Mouse (Mus musculus): ENCODE measurements at regions not wholly inside any gene's neighbourhood (a gene's known extent, or its start where the extent isn't known, plus 50 kb on each side); places are given as distances from the start of the nearest gene placed in this dataset.

DNA sequence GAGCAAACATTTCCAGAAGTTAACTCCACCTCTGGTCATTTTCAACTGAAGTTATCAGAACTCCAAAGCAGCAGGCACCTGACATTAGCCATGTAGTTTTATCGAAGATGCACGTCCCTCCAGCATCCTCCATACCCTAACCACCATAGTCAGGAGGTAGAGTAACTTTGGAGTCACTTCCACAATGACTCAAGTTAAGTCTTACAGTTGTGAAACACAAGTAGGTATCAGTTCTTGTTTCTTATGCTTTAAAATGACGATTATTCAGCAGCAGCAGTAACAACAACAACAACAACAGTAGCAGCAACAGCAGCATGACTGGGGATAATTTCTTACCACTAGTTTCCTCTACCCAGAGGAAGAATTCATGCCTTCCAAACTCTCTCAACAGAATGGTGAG is 51.3 kb upstream of the Tank start:
- no peak for DNase-seq

DNA sequence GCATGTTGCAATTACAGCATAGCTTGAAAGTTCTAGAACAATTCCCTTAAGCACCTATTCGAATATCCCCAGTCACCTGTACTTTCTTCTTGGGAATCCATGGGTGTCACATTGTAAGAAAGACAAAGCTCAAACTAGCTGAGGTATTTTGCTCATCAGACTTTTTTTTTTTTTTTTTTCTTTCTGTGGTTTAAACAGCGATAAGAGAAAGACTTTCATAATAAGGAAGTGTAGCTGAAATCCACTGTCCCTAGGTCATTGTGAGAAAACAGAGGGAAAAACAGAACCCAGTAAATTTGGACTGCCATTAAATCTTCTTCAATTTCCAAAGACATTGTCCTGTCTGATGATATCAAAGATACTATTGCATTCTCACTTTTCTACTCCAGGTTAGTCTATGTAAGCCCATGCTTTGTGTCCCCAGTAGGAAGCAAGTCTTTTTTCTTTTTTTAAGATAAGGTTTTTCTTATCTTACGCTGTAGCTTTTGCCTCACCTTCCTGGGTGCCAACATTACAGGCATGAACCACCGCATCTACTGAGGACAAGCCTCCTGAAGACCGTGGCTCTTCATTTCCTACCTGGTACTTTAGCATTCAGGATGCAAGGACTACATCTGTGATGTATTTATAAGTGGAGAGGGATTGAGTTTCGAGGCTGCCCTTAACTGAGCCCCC is 54.2 kb upstream of the Tank start:
- no peak for DNase-seq

DNA sequence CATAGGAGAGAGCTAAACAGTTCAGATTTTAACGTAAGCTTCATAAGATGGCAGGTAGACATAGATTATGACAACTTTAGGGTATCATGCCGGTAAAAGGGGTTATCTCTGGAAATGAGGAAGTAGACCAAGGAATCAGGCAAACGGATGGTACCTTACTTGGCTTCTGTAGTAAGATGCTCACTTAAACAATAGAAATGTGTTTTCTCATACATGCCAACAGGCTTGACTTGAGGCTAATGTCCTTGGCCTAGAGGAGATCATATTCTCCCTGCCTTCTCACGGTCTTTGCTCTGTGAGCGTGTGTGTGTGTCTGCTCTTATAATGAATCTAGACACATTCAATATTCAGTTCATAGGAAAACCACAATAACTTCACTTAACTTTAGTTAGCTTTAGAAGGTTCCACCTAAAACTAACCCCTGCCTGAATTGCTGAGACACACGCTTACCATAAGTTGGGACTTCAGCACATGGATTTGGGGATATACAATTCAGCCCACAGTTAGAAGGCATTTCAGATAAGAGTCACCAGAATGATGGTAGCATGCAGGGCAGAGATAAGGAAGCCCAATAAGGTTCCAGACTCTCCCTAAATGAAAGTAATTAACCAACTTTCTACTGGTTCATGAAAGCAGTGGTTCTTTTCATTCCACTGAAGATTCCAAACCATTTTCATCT is 63.8 kb upstream of the Tank start:
- no peak for DNase-seq

DNA sequence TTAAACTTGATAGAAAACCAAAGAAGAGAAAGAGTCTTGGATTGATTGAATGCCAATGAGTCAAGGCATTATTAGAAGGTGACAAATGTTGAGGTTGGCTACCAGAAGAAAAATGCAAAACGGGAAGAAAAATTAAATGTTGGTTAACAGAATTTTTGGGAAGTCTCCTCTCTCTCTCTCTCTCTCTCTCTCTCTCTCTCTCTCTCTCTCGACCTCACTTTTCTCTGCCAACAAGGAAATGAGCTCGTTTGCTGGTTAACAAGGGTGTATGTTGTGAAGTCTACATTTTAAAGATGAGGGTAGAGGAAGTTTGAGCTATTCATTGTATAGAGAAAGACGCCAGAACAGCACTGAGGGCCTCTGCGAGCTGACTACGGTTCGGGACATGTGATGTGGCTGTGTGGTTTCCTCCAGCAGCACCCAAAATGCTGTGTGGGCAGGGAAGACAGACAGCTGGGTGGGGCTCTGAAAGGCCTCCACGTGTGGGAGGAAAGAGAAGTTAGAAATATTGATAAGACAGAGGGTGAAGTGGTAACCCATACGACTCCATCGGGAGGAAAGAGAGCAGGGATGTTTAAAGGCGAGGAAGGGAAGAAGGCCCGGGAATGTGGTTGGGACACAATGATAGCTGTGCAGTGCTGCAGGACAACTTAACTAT is 64.5 kb upstream of the Tank start:
- DNase-seq, result peak; percentile 82

DNA sequence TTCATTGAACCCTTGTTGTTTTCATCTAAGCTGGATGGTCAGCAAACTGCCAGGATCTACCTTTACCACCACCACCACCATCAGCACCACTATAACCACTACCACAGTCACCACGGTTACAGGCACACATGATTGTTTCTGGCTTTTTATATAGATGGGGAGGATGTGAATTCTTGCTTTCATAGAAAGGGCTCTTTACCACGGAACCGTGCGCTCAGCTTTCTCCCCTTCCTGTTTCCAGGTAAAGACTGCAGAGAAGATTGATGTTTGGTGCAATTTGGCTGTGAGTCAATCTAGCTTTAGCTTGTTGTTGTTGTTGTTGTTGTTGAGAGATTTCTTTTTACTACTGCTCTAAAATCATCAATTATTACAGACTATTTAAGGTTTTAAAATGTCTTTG is 74.8 kb upstream of the Tank start:
- no peak for DNase-seq

DNA sequence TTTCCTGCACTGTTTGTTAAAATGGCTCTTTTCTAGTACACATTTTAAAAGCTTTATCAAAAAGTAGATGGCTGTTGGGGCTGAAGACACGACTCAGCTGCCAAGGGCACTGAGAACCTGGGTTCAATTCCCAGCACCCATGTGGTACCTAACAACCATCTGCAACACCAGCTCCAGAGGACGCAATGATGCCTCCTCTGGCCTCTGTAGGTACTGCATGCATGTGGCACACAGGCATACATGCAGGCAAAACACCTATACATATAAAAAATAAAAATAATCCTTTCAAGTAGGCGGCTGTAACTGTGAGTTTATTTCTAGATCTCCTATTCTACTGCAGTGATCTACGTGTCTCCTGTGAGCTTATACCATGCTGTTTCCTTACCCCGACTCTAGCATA is 76.5 kb upstream of the Tank start:
- no peak for DNase-seq

DNA sequence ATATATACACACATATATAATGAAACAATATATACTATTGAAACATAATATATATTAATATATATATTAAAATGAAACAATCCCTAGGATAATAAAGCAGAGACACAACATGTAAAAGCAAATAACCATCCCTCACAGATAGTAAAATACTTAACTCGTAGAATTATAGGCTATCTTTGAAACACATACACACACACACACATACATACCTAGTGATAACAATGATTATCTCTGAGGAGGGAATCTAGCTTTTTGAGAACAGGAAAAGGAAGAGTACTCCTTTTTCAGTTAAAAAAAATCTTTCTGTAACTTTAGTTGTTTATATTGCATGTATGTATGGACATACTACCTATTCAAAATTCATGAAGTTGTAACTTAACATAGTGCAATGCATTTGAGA is 79.1 kb upstream of the Tank start:
- DNase-seq, result no peak

DNA sequence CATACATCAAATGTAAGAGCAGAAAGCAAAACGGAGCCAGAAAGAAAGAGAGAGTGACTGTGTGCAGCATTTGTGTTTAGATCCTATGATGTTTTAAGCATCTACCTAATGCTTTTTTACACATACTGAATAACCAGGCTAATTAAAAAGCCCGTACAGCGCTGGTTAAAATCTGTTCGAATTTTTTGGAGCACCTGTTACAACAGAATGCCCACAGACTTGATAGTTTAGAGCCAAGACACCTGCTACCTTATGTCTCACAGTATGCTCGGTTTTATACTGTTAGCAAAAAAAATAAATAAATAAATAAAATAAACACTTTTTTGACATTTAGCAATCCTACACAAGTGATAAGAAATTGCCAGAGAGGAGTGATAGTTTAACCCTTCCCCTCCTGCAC is 80.5 kb upstream of the Tank start:
- no peak for DNase-seq

DNA sequence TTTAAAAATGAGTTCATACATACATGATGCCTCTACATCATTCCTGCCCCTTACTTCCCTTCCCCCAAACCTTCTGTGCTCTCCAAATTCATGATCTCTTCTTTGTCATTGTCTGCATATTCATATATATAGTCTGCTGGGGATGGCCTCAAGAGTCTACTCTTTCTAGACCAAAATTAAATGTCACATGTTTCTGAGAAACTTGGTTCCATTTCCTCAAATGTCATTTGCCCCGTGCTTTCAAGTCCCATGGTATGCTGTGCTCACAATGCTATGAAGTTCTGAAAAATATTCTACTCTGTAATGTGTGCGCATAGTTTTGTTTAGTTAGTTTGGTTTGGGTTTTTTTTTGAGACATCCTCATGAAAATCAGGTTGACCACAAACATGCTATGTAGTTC is 81.4 kb upstream of the Tank start:
- no peak for DNase-seq

DNA sequence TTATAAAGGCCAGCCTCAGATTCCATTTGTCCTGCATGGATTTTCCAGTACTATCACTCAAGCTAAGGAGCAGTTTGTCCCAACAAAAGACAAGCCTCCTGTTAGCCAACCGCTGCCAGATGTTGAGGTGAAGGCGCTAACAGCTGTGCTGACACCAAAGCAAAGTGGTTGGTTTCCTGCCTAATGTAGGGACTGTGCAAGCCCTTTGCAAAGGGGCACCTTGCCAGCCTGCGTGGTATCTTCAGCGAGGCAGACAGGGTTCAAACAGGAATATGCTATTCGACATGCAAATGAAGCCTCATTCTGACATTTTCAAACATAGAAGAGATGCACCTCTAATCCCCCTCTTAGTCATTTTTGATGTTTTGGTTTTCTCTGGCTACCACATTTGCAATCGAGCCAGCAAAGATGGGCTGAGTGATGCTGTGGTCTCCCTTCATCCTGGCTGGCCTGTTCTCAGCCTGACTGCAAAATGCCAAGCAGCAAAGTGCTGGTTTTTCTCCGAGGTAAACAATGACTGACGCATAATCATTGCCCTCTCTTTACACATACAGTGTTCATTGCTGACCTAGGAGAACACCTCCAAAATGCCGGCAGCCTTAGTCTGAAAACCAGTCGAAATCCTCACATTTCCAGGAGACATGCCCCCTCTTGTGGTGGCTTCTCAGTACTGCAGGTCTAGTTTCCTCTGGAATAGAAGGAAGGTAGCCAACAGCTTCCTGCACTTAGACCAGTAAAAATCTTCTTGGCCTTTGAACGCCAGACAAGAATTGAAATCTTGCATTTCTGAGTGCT is 84.3 kb upstream of the Tank start:
- DNase-seq, result peak; percentile 86

DNA sequence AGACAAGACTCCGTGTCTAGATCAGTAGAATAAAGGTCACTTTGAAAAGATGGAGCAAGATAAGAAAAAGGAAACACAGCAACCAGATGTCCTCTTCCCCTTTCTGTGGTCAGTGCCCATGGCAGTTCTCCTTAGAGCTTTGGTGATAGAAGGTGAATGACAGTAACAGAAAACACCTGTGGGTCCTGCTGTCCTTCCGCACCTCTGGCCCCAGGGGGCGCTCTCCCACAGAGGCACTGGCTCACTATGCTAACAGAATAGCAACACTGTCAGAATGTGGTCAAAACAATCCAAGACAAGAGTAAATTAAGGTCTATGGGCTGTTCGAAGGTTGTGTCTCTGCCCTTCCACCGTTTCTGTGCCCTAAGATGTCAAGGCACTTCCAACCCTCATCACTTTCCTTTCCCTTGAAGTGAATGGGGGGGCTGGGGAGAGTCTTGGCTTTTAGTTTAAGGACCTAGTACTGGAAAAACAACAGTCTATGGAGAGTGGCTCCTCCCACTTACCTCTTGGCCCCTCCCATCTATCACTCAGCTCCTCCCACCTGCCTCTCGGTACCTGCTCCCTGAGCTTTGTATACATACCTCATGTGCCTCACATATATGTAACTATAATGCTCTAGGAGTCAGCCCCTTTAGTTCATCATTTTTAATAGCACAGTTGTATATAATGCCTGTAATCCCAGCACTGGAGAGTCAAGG is 86.2 kb upstream of the Tank start:
- peak; percentile 79 for DNase-seq

DNA sequence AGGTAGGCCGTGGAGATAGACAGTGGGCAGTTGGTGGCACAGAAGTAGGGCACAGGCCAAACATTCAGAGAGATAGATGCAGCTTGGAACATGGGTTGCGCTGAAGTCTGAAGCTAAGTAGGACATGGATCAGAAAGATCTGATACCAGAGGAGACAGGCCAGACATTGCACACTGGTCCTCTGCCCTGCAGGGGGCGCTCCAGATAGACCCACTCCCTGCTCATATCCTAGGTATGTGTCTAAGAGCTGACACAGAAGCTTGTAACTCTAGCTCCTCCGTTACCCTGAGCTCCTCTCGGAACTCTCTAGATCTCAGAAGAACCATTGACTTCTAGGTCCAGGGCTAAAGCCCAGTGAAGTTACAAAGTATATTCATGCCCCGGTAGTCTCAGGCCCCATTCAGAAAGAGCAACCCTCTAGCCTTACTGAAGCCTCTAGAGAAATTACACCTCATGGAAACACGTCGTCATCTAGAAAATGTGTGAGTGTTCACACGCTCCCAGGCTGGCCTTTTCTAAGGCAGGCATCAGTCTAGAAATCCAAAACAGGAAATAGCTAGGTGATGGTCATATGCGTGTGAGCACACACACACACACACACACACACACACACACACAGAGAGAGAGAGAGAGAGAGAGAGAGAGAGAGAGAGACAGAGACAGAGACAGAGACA is 87.8 kb upstream of the Tank start:
- DNase-seq, result peak; percentile 32

DNA sequence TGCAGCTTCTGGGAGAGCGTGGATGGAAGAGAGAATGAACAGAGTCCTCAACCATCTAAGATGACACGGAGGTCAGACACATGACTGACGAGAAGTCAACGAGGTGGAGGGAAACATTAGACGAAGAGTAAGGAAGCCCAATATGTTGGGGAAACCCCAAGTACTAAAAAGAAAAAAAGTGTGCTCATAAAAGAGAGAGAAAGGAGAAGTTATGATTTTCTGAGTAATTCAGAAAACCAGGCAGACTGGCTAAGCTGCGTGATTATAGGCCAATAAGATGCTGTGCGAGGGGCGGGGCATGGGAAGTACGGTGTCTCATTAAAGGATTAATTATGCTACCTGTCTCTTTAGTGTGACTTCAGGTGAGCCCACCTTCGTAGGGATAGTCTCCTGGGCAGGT is 88.6 kb upstream of the Tank start:
- no peak for DNase-seq

DNA sequence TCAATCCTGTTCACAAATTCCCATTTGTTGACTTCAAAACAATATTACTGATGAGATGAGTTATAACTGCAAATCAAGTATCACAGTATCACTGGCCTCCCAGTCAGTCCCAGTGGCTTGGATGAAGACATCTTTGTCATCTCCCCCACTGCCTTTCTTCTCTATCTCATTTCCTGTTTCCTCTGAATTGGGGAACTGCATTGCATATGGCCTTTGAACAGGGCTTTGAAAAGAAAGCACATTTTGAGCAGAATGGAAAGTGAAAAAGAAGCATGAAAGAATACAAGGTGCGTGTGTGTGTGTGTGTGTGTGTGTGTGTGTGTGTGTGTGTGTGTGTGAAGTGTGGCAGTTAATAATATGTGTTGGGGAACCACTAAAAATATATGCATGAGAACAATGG is 94.6 kb upstream of the Tank start:
- peak; percentile 18 for DNase-seq

DNA sequence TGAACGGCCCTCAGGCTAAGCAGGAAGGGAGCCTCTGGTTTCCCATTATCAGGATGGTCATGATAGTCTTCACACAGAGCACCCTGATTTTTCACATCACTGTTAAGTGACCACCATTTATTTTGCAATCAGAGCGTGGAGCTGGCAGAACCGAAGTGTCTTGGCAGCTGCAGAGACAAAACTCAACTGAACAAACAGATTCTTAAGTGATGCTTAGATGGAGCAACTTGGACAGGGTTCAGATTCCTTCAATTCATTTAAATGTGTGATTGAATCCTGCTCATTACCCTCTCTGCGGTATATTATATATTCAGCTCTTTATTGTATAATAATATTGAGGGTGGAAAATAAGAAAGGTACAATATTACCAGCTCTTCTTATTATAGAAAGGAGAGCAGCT is 101.7 kb upstream of the Tank start:
- DNase-seq, result no peak

DNA sequence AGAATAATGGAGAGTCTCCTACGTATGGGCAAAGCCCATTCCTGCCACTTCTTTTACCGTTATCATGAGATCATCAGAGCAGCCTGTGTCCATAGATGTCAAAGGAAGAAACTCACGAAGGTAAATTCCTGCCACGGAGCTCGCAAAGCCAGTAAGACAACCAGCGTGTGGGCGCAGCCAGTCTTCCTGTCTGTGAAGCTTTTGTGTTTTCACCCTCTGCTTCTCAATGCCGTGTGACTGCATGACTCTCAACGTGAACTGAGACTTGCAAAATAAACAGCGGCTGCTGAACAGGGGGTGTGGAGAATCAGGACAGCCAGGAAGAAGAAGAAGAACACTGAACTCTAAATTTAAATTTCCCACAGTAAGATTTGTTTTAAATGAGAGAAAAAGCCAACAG is 103.8 kb upstream of the Tank start:
- peak; percentile 24 for DNase-seq

DNA sequence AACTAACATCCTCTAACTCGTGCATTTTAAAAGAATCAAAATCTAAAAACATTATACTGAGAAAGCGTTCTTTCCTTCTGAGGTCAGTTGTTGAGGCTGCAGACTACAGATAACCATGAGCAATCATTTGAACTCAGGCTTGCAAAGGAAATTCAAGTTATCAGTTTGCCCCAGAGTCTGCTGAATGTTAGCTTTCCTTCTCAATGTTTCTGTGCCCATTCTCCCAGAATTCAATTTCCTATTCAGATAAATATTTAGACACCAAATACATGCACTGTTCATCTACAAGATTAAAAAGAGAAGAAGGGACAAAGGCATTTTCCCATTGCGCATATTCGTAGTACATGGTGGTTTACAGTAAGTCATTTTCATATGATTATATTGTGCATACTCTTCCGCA is 107.9 kb upstream of the Tank start:
- DNase-seq, result no peak

DNA sequence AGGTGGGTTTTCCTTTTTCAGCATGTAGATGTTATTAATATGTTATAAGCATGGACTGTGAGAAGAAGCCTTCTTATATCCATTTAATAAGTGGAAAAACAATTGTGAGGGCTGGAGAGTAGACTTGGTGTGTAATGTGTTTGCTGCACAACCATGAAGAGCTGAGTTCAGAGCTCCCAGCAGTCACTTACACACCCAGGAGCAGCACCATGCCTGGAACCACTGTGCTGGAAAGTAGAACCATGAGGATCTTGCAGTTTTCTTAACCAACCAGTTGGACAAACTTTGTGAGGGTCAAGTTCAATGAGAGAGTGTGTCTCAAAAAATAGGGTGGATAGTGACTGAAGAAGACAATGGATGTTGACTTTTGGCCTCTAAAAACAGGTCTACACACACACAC is 108.3 kb upstream of the Tank start:
- no peak for DNase-seq

DNA sequence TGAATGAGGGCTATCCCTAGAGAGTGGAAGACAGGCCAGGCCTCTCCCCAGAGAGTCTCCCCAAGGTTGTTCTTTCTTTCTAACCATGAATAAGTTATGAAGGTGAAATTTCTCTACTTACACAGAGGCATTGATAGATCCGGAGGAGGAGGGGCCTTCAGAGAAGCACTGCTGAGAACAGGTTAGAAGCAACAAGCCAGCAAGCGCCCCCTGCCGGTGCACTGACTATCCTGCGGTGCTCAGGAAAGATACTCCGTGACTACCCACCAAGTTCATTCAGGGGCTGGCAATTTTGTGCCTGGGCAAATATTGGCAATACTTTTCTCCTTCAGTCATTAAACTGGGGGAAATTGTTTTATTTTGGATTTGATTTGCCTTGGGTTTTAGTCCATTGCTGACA is 122.5 kb upstream of the Tank start:
- DNase-seq, result peak; percentile 76

DNA sequence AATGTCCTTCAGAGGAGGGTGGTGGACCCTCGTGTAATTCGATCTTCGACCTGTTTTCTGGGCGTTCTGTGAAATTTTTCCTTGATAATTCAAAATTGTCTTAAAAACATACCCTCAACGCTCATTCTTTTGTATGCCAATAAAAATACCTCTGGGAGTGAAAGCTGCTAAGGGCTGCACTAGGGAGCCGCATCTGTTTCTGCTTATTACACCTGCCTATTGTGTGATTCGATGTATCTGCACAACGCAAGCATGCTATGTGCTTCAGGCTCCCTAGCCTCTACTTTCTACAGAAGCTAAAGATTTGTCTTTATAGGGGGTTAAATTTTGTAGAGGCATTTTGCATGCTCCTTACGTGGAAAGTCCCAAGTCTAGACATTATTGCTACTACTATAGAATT is 123.7 kb upstream of the Tank start:
- DNase-seq, result no peak

DNA sequence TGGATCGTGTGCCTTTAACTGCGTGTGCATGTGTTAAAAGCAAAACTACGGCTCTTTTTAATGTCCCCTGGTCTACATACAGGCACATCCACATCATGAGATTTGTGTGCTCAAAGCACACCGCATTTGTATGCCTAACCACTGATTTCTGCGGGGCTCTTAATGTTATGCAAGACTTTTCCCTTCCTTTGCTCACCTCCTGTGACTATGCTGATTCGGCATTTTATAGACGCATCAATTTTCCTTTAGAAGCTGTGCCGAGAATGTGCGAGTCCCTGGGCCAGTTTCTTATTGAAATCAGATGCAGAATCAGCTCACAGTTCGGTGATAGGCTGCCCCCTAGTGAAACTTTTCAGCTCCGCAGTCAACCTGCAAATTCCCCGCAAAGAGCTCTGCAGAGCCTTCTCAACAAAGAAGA is 124.1 kb upstream of the Tank start:
- peak; percentile 80 for DNase-seq

DNA sequence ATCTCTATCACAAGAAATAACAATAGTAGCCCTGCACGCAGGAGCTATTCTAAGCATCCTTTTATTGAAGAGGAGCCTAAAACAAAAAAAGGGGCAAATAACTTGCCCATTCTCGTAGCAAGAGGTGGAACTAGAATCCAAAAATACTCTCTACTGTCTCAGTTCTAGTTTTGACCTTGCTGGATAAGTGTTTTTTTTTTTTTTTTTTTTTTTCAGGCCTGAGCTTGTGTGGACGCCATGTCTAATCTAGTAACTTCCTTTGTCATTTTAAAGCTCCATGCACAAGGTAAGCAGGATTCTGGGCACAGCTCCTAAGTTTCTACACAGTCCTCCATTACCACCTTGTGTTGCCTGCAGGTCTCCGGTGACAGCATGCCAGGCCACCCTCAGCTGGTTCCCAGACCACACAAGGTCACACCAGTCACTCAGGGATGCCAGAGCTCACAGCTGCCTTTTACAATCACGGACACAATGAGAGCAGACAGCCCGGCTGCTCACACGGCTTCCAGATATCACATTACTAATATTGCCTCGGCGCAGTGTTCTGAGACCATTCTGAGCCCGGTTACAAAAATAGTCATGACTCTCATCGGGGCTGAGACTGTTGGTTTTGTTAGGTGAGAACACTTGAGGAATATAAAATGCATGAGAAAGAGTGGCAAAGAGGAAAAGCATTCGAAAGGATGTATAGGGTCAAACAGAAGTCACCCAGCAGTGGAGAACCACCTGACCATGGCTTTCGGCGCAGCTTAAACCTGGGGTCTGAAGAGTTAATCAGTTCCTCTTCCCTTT is 124.7 kb upstream of the Tank start:
- no peak for DNase-seq

All from thymus, postnatal 14 days (tissue).